Mouse (Mus musculus): ENCODE results near the gene Akr1a1. TPM values are rescaled to one million over a fixed set of nuclear protein-coding genes. Genes with fewer than 3 reads are reported as not detected.

Gene Akr1a1
- 730 and 751 TPM in 2 replicates for polyA plus RNA-seq (2014; fragmentation: Nextera tagmentation; extraction: Ambion mirVana)

- H3K4me1 ChIP-seq (ENCODE audit: control insufficient read depth, insufficient read depth, low read length): peaks cover 18% of the 10 kb centered on the region
- H3K27ac ChIP-seq (ENCODE audit: low read depth, low read length): peak within 1 kb of the TSS; percentile 94
- H3K9ac ChIP-seq (ENCODE audit: low read depth, low read length): peak within 1 kb of the TSS; percentile 97
- peak; percentile 99 for ATAC-seq (ENCODE audit: low FRiP score, low TSS enrichment)
- peak within 1 kb of the TSS; percentile 85 for H3K4me2 ChIP-seq (replicated peaks; ENCODE audit: low read depth, low read length)
- H3K9me3 ChIP-seq (ENCODE audit: control insufficient read depth, low read length): no peaks in the 10 kb centered on the region
- peak within 1 kb of the TSS; percentile 98 for H3K4me3 ChIP-seq (ENCODE audit: low read length)
- under 1% methylated on average over 39 of the region's 39 CpGs for WGBS
- peaks cover 20% of the 10 kb centered on the region; the same call in 1 of the 2 replicates for H3K36me3 ChIP-seq (ENCODE audit: control insufficient read depth, insufficient read depth, low read length)
- no peaks in the 10 kb centered on the region for H3K27me3 ChIP-seq (ENCODE audit: control insufficient read depth, insufficient read depth, low read length)
Measured at GRCm38 (mm10) chr4:116650924-116651796, at the start of gene Akr1a1. TSS of gene Akr1a1 (minus strand) at chr4:116651680.

GRCm38 (mm10) chr4:116700964-116701363 lies 49.5 kb upstream of the Akr1a1 start:
- ATAC-seq (ENCODE audit: low FRiP score, low TSS enrichment): no peak
- Histone ChIP-seq H3K27ac (ENCODE audit: low read depth, low read length) (no peak overlapping the region), H3K9ac (ENCODE audit: low read depth, low read length) (no peak overlapping the region), H3K9me3 (ENCODE audit: control insufficient read depth, low read length) (no peaks in the 10 kb centered on the region), H3K4me1 (ENCODE audit: control insufficient read depth, insufficient read depth, low read length) (no peaks in the 10 kb centered on the region), H3K4me2 (replicated peaks; ENCODE audit: low read depth, low read length) (no peak overlapping the region), H3K4me3 (ENCODE audit: low read length) (no peak overlapping the region), H3K36me3 (ENCODE audit: control insufficient read depth, insufficient read depth, low read length) (peaks cover 52% of the 10 kb centered on the region), H3K27me3 (ENCODE audit: control insufficient read depth, insufficient read depth, low read length) (no peaks in the 10 kb centered on the region)
- 67% methylated on average over 1 of the region's 1 CpGs for WGBS

GRCm38 (mm10) chr4:116698693-116699342 lies 47.3 kb upstream of the Akr1a1 start:
- Histone ChIP-seq H3K36me3 (ENCODE audit: control insufficient read depth, insufficient read depth, low read length) (peaks cover 71% of the 10 kb centered on the region), H3K27me3 (ENCODE audit: control insufficient read depth, insufficient read depth, low read length) (no peaks in the 10 kb centered on the region), H3K9ac (ENCODE audit: low read depth, low read length) (no peak overlapping the region), H3K4me2 (replicated peaks; ENCODE audit: low read depth, low read length) (no peak overlapping the region), H3K4me1 (ENCODE audit: control insufficient read depth, insufficient read depth, low read length) (no peaks in the 10 kb centered on the region), H3K4me3 (ENCODE audit: low read length) (no peak overlapping the region), H3K9me3 (ENCODE audit: control insufficient read depth, low read length) (no peaks in the 10 kb centered on the region), H3K27ac (ENCODE audit: low read depth, low read length) (no peak overlapping the region)
- WGBS: 95% methylated on average over 2 of the region's 2 CpGs
- ATAC-seq (ENCODE audit: low FRiP score, low TSS enrichment): no peak

GRCm38 (mm10) chr4:116693785-116694184 lies 42.3 kb upstream of the Akr1a1 start:
- Histone ChIP-seq H3K9ac (ENCODE audit: low read depth, low read length) (no peak overlapping the region), H3K27me3 (ENCODE audit: control insufficient read depth, insufficient read depth, low read length) (no peaks in the 10 kb centered on the region), H3K4me1 (ENCODE audit: control insufficient read depth, insufficient read depth, low read length) (no peaks in the 10 kb centered on the region), H3K4me3 (ENCODE audit: low read length) (no peak overlapping the region), H3K4me2 (replicated peaks; ENCODE audit: low read depth, low read length) (no peak overlapping the region), H3K36me3 (ENCODE audit: control insufficient read depth, insufficient read depth, low read length) (peaks cover 91% of the 10 kb centered on the region), H3K9me3 (ENCODE audit: control insufficient read depth, low read length) (no peaks in the 10 kb centered on the region), H3K27ac (ENCODE audit: low read depth, low read length) (no peak overlapping the region)
- no peak for ATAC-seq (ENCODE audit: low FRiP score, low TSS enrichment)
- 86% methylated on average over 2 of the region's 2 CpGs for WGBS

GRCm38 (mm10) chr4:116692146-116692545 lies 40.7 kb upstream of the Akr1a1 start:
- H3K4me3 ChIP-seq (ENCODE audit: low read length): no peak overlapping the region
- no peak overlapping the region for H3K4me2 ChIP-seq (replicated peaks; ENCODE audit: low read depth, low read length)
- H3K4me1 ChIP-seq (ENCODE audit: control insufficient read depth, insufficient read depth, low read length): peaks cover 7% of the 10 kb centered on the region; the same call in 1 of the 2 replicates
- H3K36me3 ChIP-seq (ENCODE audit: control insufficient read depth, insufficient read depth, low read length): peaks cover 88% of the 10 kb centered on the region
- H3K27me3 ChIP-seq (ENCODE audit: control insufficient read depth, insufficient read depth, low read length): no peaks in the 10 kb centered on the region
- H3K9ac ChIP-seq (ENCODE audit: low read depth, low read length): no peak overlapping the region
- ATAC-seq (ENCODE audit: low FRiP score, low TSS enrichment): no peak
- 92% methylated on average over 2 of the region's 2 CpGs for WGBS
- no peaks in the 10 kb centered on the region for H3K9me3 ChIP-seq (ENCODE audit: control insufficient read depth, low read length)
- no peak overlapping the region for H3K27ac ChIP-seq (ENCODE audit: low read depth, low read length)

- H3K36me3 ChIP-seq (ENCODE audit: control insufficient read depth, insufficient read depth, low read length): peaks cover 66% of the 10 kb centered on the region
Measured at GRCm38 (mm10) chr4:116689309-116689876, 37.9 kb upstream of the Akr1a1 start.

GRCm38 (mm10) chr4:116687041-116687440 lies 35.6 kb upstream of the Akr1a1 start:
- Histone ChIP-seq H3K9me3 (ENCODE audit: control insufficient read depth, low read length) (no peaks in the 10 kb centered on the region), H3K36me3 (ENCODE audit: control insufficient read depth, insufficient read depth, low read length) (peaks cover 44% of the 10 kb centered on the region), H3K9ac (ENCODE audit: low read depth, low read length) (peak overlapping the region; percentile 77; the same call in 1 of the 2 replicates), H3K4me1 (ENCODE audit: control insufficient read depth, insufficient read depth, low read length) (peaks cover 19% of the 10 kb centered on the region; the same call in 1 of the 2 replicates), H3K4me3 (ENCODE audit: low read length) (peak overlapping the region; percentile 69), H3K27me3 (ENCODE audit: control insufficient read depth, insufficient read depth, low read length) (no peaks in the 10 kb centered on the region), H3K4me2 (replicated peaks; ENCODE audit: low read depth, low read length) (peak overlapping the region; percentile 75), H3K27ac (ENCODE audit: low read depth, low read length) (no peak overlapping the region)
- no peak for ATAC-seq (ENCODE audit: low FRiP score, low TSS enrichment)
- 25% methylated on average over 1 of the region's 1 CpGs for WGBS

More at GRCm38 (mm10) chr4:116689309-116689876, 37.9 kb upstream of the Akr1a1 start:
- Histone ChIP-seq H3K27ac (ENCODE audit: low read depth, low read length) (no peak overlapping the region), H3K4me2 (replicated peaks; ENCODE audit: low read depth, low read length) (no peak overlapping the region), H3K27me3 (ENCODE audit: control insufficient read depth, insufficient read depth, low read length) (no peaks in the 10 kb centered on the region), H3K4me1 (ENCODE audit: control insufficient read depth, insufficient read depth, low read length) (peaks cover 19% of the 10 kb centered on the region; the same call in 1 of the 2 replicates), H3K4me3 (ENCODE audit: low read length) (no peak overlapping the region), H3K9ac (ENCODE audit: low read depth, low read length) (no peak overlapping the region), H3K9me3 (ENCODE audit: control insufficient read depth, low read length) (no peaks in the 10 kb centered on the region)
- no peak for ATAC-seq (ENCODE audit: low FRiP score, low TSS enrichment)
- 86% methylated on average over 4 of the region's 4 CpGs for WGBS

- Histone ChIP-seq H3K4me3 (ENCODE audit: low read length) (peak within 1 kb of the TSS; percentile 69), H3K27ac (ENCODE audit: low read depth, low read length) (peak within 1 kb of the TSS; percentile 95), H3K9me3 (ENCODE audit: control insufficient read depth, low read length) (no peaks in the 10 kb centered on the region), H3K4me2 (replicated peaks; ENCODE audit: low read depth, low read length) (peak within 1 kb of the TSS; percentile 75), H3K4me1 (ENCODE audit: control insufficient read depth, insufficient read depth, low read length) (peaks cover 19% of the 10 kb centered on the region; the same call in 1 of the 2 replicates), H3K27me3 (ENCODE audit: control insufficient read depth, insufficient read depth, low read length) (no peaks in the 10 kb centered on the region), H3K36me3 (ENCODE audit: control insufficient read depth, insufficient read depth, low read length) (peaks cover 29% of the 10 kb centered on the region), H3K9ac (ENCODE audit: low read depth, low read length) (peak within 1 kb of the TSS; percentile 77)
- peak; percentile 98 for ATAC-seq (ENCODE audit: low FRiP score, low TSS enrichment)
- under 1% methylated on average over 56 of the region's 56 CpGs for WGBS
Measured at GRCm38 (mm10) chr4:116685402-116686061, 34.1 kb upstream of the Akr1a1 start, which contains the start of gene Prdx1. TSS of gene Prdx1 (plus strand) at chr4:116685544.
